In genomic region chr3:59947294-59947950, GRCm38 (mm10) we compare ENCODE assay signal across 29 mouse cellular contexts. TPM values are rescaled to one million over a fixed set of nuclear protein-coding genes. Genes with fewer than 3 reads are reported as not detected.
DNase-seq lines count a peak whose midpoint lies in the region; ATAC-seq lines count a peak whose summit lies in the region.
"Had no signal": no experiment of that assay in that cellular context is flagged by ENCODE, and none has a peak within 500 bp of the region (broad histone marks: within the 10 kb centered on the region; RNA-seq: fewer than 3 reads in every experiment).

No protein-coding gene starts in this region.

- no peak overlapping the region for H3K27ac ChIP-seq in hindbrain, embryonic 14.5 days
- no peak overlapping the region for H3K27ac ChIP-seq in hindbrain, embryonic 10.5 days
- H3K27ac ChIP-seq in midbrain, embryonic 14.5 days (replicated peaks; ENCODE audit: low read depth, low read length) = no peak overlapping the region
- no peak overlapping the region for H3K27ac ChIP-seq in midbrain, embryonic 10.5 days (replicated peaks)
- H3K27ac ChIP-seq in neural tube, embryonic 15.5 days (replicated peaks) = no peak overlapping the region
- H3K27ac ChIP-seq: embryonic facial prominence, embryonic 12.5 days; heart, embryonic 15.5 days; kidney, postnatal 0 days; limb, embryonic 13.5 days; liver, embryonic 13.5 days; midbrain, embryonic 13.5 days had no signal

- no peak overlapping the region for H3K4me3 ChIP-seq in hindbrain, embryonic 14.5 days (replicated peaks; ENCODE audit: low read length)
- H3K4me3 ChIP-seq in hindbrain, embryonic 10.5 days = no peak overlapping the region
- no peak overlapping the region for H3K4me3 ChIP-seq in midbrain, embryonic 14.5 days (replicated peaks; ENCODE audit: low read depth, low read length)
- no peak overlapping the region for H3K4me3 ChIP-seq in midbrain, embryonic 10.5 days
- H3K4me3 ChIP-seq in neural tube, embryonic 15.5 days (replicated peaks) = no peak overlapping the region
- H3K4me3 ChIP-seq: embryonic facial prominence, embryonic 12.5 days; heart, embryonic 15.5 days; limb, embryonic 13.5 days; liver, embryonic 13.5 days; midbrain, embryonic 13.5 days had no signal

- no peak overlapping the region for H3K9ac ChIP-seq in hindbrain, embryonic 14.5 days
- H3K9ac ChIP-seq in midbrain, embryonic 14.5 days (replicated peaks; ENCODE audit: low read length) = no peak overlapping the region
- H3K9ac ChIP-seq in neural tube, embryonic 15.5 days (replicated peaks) = no peak overlapping the region
- H3K9ac ChIP-seq: embryonic facial prominence, embryonic 12.5 days; heart, embryonic 15.5 days; limb, embryonic 13.5 days; liver, embryonic 13.5 days; midbrain, embryonic 13.5 days had no signal

- no peaks in the 10 kb centered on the region for H3K36me3 ChIP-seq in hindbrain, embryonic 14.5 days (replicated peaks; ENCODE audit: control insufficient read depth, insufficient read depth)
- H3K36me3 ChIP-seq in hindbrain, embryonic 10.5 days = no peaks in the 10 kb centered on the region
- no peaks in the 10 kb centered on the region for H3K36me3 ChIP-seq in midbrain, embryonic 14.5 days (ENCODE audit: control insufficient read depth, insufficient read depth, low read length)
- no peaks in the 10 kb centered on the region for H3K36me3 ChIP-seq in midbrain, embryonic 10.5 days
- H3K36me3 ChIP-seq in neural tube, embryonic 15.5 days = no peaks in the 10 kb centered on the region
- H3K36me3 ChIP-seq: embryonic facial prominence, embryonic 12.5 days; heart, embryonic 15.5 days; limb, embryonic 13.5 days; liver, embryonic 13.5 days; midbrain, embryonic 13.5 days had no signal

- WGBS in hindbrain, embryonic 14.5 days = 89% methylated on average over 10 of the region's 10 CpGs
- WGBS in hindbrain, embryonic 10.5 days = 91% methylated on average over 10 of the region's 10 CpGs
- 92% methylated on average over 10 of the region's 10 CpGs for WGBS in midbrain, embryonic 14.5 days
- 94% methylated on average over 10 of the region's 10 CpGs for WGBS in midbrain, embryonic 10.5 days
- WGBS in neural tube, embryonic 15.5 days = 94% methylated on average over 10 of the region's 10 CpGs

- ATAC-seq in hindbrain, embryonic 14.5 days (ENCODE audit: low FRiP score) = peak; percentile 21; the same call in 1 of the 2 replicates
- peak; percentile 36; the same call in 1 of the 2 replicates for ATAC-seq in midbrain, embryonic 14.5 days (ENCODE audit: low FRiP score, low TSS enrichment)
- ATAC-seq in neural tube, embryonic 15.5 days (ENCODE audit: low FRiP score) = peak; percentile 14; the same call in 1 of the 2 replicates
- ATAC-seq: inflammation-experienced regulatory T-cells, adult 6 months; midbrain, embryonic 13.5 days had no signal

- H3K27me3 ChIP-seq in hindbrain, embryonic 14.5 days (ENCODE audit: control insufficient read depth, insufficient read depth, low read length) = no peaks in the 10 kb centered on the region
- no peaks in the 10 kb centered on the region for H3K27me3 ChIP-seq in hindbrain, embryonic 10.5 days (ENCODE audit: insufficient read depth, poor library complexity, severe bottlenecking)
- H3K27me3 ChIP-seq in midbrain, embryonic 14.5 days (ENCODE audit: control insufficient read depth, insufficient read depth, low read length) = no peaks in the 10 kb centered on the region
- no peaks in the 10 kb centered on the region for H3K27me3 ChIP-seq in midbrain, embryonic 10.5 days (ENCODE audit: low read depth, poor library complexity, severe bottlenecking)
- H3K27me3 ChIP-seq in neural tube, embryonic 15.5 days (replicated peaks) = no peaks in the 10 kb centered on the region
- H3K27me3 ChIP-seq: embryonic facial prominence, embryonic 12.5 days; heart, embryonic 15.5 days; limb, embryonic 13.5 days; liver, embryonic 13.5 days; midbrain, embryonic 13.5 days had no signal

- no peak for DNase-seq in hindbrain, embryonic 14.5 days (ENCODE audit: low spot score)
- DNase-seq in hindbrain, embryonic 10.5 days (ENCODE audit: low spot score) = no peak
- no peak for DNase-seq in midbrain, embryonic 14.5 days
- DNase-seq in midbrain, embryonic 10.5 days (ENCODE audit: low spot score) = no peak
- DNase-seq in cerebellum, adult 9-10 months = peak; percentile 52
- DNase-seq in kidney, adult 18-20 months = no peak
- DNase-seq in frontal cortex, postnatal 25 days (ENCODE audit: low spot score in 2 of 2) = no peak
- DNase-seq: adrenal gland, postnatal 10 days; heart, postnatal 4 days; kidney, adult 2 months; layer of hippocampus, postnatal 36 days; liver, embryonic 13.5 days; lung, adult 2 months; lung, postnatal 14 days; right cerebral cortex, postnatal 14 days; spleen, adult 18-20 months had no signal

- H3K9me3 ChIP-seq in hindbrain, embryonic 14.5 days (ENCODE audit: control insufficient read depth, low read length) = no peaks in the 10 kb centered on the region
- H3K9me3 ChIP-seq in hindbrain, embryonic 10.5 days = no peaks in the 10 kb centered on the region
- no peaks in the 10 kb centered on the region for H3K9me3 ChIP-seq in midbrain, embryonic 14.5 days (ENCODE audit: control insufficient read depth, low read length)
- no peaks in the 10 kb centered on the region for H3K9me3 ChIP-seq in midbrain, embryonic 10.5 days (replicated peaks)
- no peaks in the 10 kb centered on the region for H3K9me3 ChIP-seq in neural tube, embryonic 15.5 days (replicated peaks)
- H3K9me3 ChIP-seq: embryonic facial prominence, embryonic 12.5 days; heart, embryonic 15.5 days; limb, embryonic 13.5 days; liver, embryonic 13.5 days; midbrain, embryonic 13.5 days had no signal

- no peaks in the 10 kb centered on the region for H3K4me1 ChIP-seq in hindbrain, embryonic 14.5 days (replicated peaks; ENCODE audit: control insufficient read depth, insufficient read depth, low read length)
- H3K4me1 ChIP-seq in hindbrain, embryonic 10.5 days (replicated peaks) = no peaks in the 10 kb centered on the region
- H3K4me1 ChIP-seq in midbrain, embryonic 14.5 days (ENCODE audit: control insufficient read depth, insufficient read depth, low read length) = no peaks in the 10 kb centered on the region
- H3K4me1 ChIP-seq in midbrain, embryonic 10.5 days = no peaks in the 10 kb centered on the region
- H3K4me1 ChIP-seq in neural tube, embryonic 15.5 days = no peaks in the 10 kb centered on the region
- H3K4me1 ChIP-seq: embryonic facial prominence, embryonic 12.5 days; heart, embryonic 15.5 days; limb, embryonic 13.5 days; liver, embryonic 13.5 days; midbrain, embryonic 13.5 days had no signal

- H3K4me2 ChIP-seq in hindbrain, embryonic 14.5 days (replicated peaks) = no peak overlapping the region
- H3K4me2 ChIP-seq in midbrain, embryonic 14.5 days (ENCODE audit: low read length) = no peak overlapping the region
- H3K4me2 ChIP-seq in neural tube, embryonic 15.5 days = no peak overlapping the region
- H3K4me2 ChIP-seq: embryonic facial prominence, embryonic 12.5 days; heart, embryonic 15.5 days; limb, embryonic 13.5 days; liver, embryonic 13.5 days; midbrain, embryonic 13.5 days had no signal

RNA-seq across cellular contexts. Expression of gene C130079G13Rik, which starts 22.4 kb away (rescaled TPM):
- not detected in 2 replicates for polyA plus RNA-seq in hindbrain, embryonic 14.5 days (2014; fragmentation: Nextera tagmentation; extraction: Ambion mirVana)
- polyA plus RNA-seq in hindbrain, embryonic 10.5 days (2016; fragmentation: Nextera tagmentation; extraction: Ambion mirVana) = not detected in 2 replicates
- not detected in 2 replicates for polyA plus RNA-seq in midbrain, embryonic 14.5 days (2014; fragmentation: Nextera tagmentation; extraction: Ambion mirVana)
- not detected in 2 replicates for polyA plus RNA-seq in midbrain, embryonic 10.5 days (2016; fragmentation: Nextera tagmentation; extraction: Ambion mirVana)
- not detected in 2 replicates for polyA plus RNA-seq in neural tube, embryonic 15.5 days (2015; fragmentation: Nextera tagmentation; extraction: Ambion mirVana)
- polyA plus RNA-seq: embryonic facial prominence, embryonic 12.5 days; forebrain, embryonic 11.5 days; frontal cortex, adult 2 months; gonadal fat pad, adult 2 months; heart, embryonic 15.5 days; inflammation-experienced regulatory T-cells, adult 6 months; kidney, adult 2 months; kidney, postnatal 0 days; large intestine, adult 2 months; limb, embryonic 13.5 days; liver, embryonic 13.5 days; midbrain, embryonic 13.5 days; testis, adult 2 months; urinary bladder, adult 2 months had no signal

RNA-seq across cellular contexts. Expression of gene Aadacl2, which starts 59.1 kb away (rescaled TPM):
- polyA plus RNA-seq in hindbrain, embryonic 14.5 days (2014; fragmentation: Nextera tagmentation; extraction: Ambion mirVana) = not detected in 2 replicates
- not detected in 2 replicates for polyA plus RNA-seq in hindbrain, embryonic 10.5 days (2016; fragmentation: Nextera tagmentation; extraction: Ambion mirVana)
- not detected in 2 replicates for polyA plus RNA-seq in midbrain, embryonic 14.5 days (2014; fragmentation: Nextera tagmentation; extraction: Ambion mirVana)
- not detected in 2 replicates for polyA plus RNA-seq in midbrain, embryonic 10.5 days (2016; fragmentation: Nextera tagmentation; extraction: Ambion mirVana)
- not detected in 2 replicates for polyA plus RNA-seq in neural tube, embryonic 15.5 days (2015; fragmentation: Nextera tagmentation; extraction: Ambion mirVana)
- polyA plus RNA-seq: embryonic facial prominence, embryonic 12.5 days; forebrain, embryonic 11.5 days; frontal cortex, adult 2 months; gonadal fat pad, adult 2 months; heart, embryonic 15.5 days; inflammation-experienced regulatory T-cells, adult 6 months; kidney, adult 2 months; kidney, postnatal 0 days; large intestine, adult 2 months; limb, embryonic 13.5 days; liver, embryonic 13.5 days; midbrain, embryonic 13.5 days; testis, adult 2 months; urinary bladder, adult 2 months had no signal
